Mouse (Mus musculus) layer of hippocampus, adult 8-10 months (tissue): ENCODE results near the gene Krtap9-5. TPM values are rescaled to one million over a fixed set of nuclear protein-coding genes. Genes with fewer than 3 reads are reported as not detected.

ENCODE experiments used
- total RNA-seq, 4 experiments: library from RNA; stranded (reverse); gene quantifications; 2 replicates each; pipeline ENCODE4 v1.2.4; 2022

The Krtap9-5 gene
- total RNA-seq, 4 experiments from 2014 or later = not detected

Other genes with a start within 250 kb of the Krtap9-5 start
- gene Gm14180, start 214.2 kb upstream of the Krtap9-5 start, total RNA-seq = not detected
- gene Gm11595, start 175.6 kb upstream of the Krtap9-5 start, total RNA-seq = not detected
- gene Krtap4-8, start 167.8 kb upstream of the Krtap9-5 start, total RNA-seq = not detected
- gene Krtap4-9, start 163.3 kb upstream of the Krtap9-5 start, total RNA-seq = not detected
- gene Gm11596, start 155.0 kb upstream of the Krtap9-5 start, total RNA-seq = not detected
- not detected for gene Gm11569, start 149.5 kb upstream of the Krtap9-5 start, total RNA-seq
- not detected for gene Gm11554, start 144.0 kb upstream of the Krtap9-5 start, total RNA-seq
- not detected for gene Krtap4-13, start 138.6 kb upstream of the Krtap9-5 start, total RNA-seq
- not detected for gene Gm11564, start 132.8 kb upstream of the Krtap9-5 start, total RNA-seq
- not detected for gene 2300003K06Rik, start 110.4 kb upstream of the Krtap9-5 start, total RNA-seq
- gene Krtap4-16, start 96.9 kb upstream of the Krtap9-5 start, total RNA-seq = not detected
- gene Gm11568, start 90.6 kb upstream of the Krtap9-5 start, total RNA-seq = not detected
- not detected for gene Gm11559, start 84.0 kb upstream of the Krtap9-5 start, total RNA-seq
- gene Krtap9-1, start 75.1 kb upstream of the Krtap9-5 start, total RNA-seq = not detected
- not detected for gene Gm11567, start 69.3 kb upstream of the Krtap9-5 start, total RNA-seq
- not detected for gene Krtap31-1, start 40.6 kb upstream of the Krtap9-5 start, total RNA-seq
- not detected for gene Gm11565, start 33.7 kb upstream of the Krtap9-5 start, total RNA-seq
- not detected for gene Krtap31-2, start 12.2 kb upstream of the Krtap9-5 start, total RNA-seq
- not detected for gene Krtap29-1, start 30.6 kb downstream of the Krtap9-5 start, total RNA-seq
- not detected for gene Krtap16-1, start 38.1 kb downstream of the Krtap9-5 start, total RNA-seq
- gene Krtap17-1, start 45.5 kb downstream of the Krtap9-5 start, total RNA-seq = not detected
- not detected for gene Krt33a, start 67.7 kb downstream of the Krtap9-5 start, total RNA-seq
- not detected for gene Krt33b, start 81.4 kb downstream of the Krtap9-5 start, total RNA-seq
- not detected for gene Krt34, start 93.1 kb downstream of the Krtap9-5 start, total RNA-seq
- not detected for gene Krt31, start 102.1 kb downstream of the Krtap9-5 start, total RNA-seq
- not detected for gene Krt32, start 139.8 kb downstream of the Krtap9-5 start, total RNA-seq
- not detected for gene Krt35, start 147.8 kb downstream of the Krtap9-5 start, total RNA-seq
- gene Krt36, start 157.2 kb downstream of the Krtap9-5 start, total RNA-seq = not detected
- gene Krt13, start 173.1 kb downstream of the Krtap9-5 start, total RNA-seq = not detected
- gene Krt15, start 187.5 kb downstream of the Krtap9-5 start, total RNA-seq = 1 to 10 TPM in 1 of 4 experiments, under 1 TPM in 2, not detected in 1; 0.29 to 1.4 (median 0.60) TPM
- under 1 TPM in 3 of 4 experiments, not detected in 1; 0.22 to 0.59 (median 0.43) TPM for gene Krt19, start 200.2 kb downstream of the Krtap9-5 start, total RNA-seq
- gene Krt9, start 244.8 kb downstream of the Krtap9-5 start, total RNA-seq = 1 to 10 TPM; 3.4 to 5.7 (median 3.8) TPM